In genomic region chr8:93908546-93908945, GRCm38 (mm10) we compare ENCODE assay signal across 9 mouse cellular contexts.
DNase-seq lines count a peak whose midpoint lies in the region; ATAC-seq and TF ChIP-seq lines count a peak whose summit lies in the region.
"Had no signal": no experiment of that assay in that cellular context is flagged by ENCODE, and none has a peak within 500 bp of the region (broad histone marks: within the 10 kb centered on the region; RNA-seq: fewer than 3 reads in every experiment).

No protein-coding gene starts in this region.

- WGBS in heart, adult 2 months: 13% methylated on average over 1 of the region's 1 CpGs
- 3% methylated on average over 1 of the region's 1 CpGs for WGBS in cerebellum, adult 2 months
- WGBS in heart, embryonic 13.5 days: 5% methylated on average over 1 of the region's 1 CpGs
- 28% methylated on average over 1 of the region's 1 CpGs for WGBS in midbrain, embryonic 11.5 days

- H3K27ac ChIP-seq in heart, adult 2 months: peak overlapping the region; percentile 61
- peak overlapping the region; percentile 93 for H3K27ac ChIP-seq in cerebellum, adult 2 months (ENCODE audit: insufficient read depth, low read length)
- peak overlapping the region; percentile 94 for H3K27ac ChIP-seq in heart, embryonic 13.5 days (replicated peaks)
- no peak overlapping the region; the same call in 1 of the 2 replicates for H3K27ac ChIP-seq in midbrain, embryonic 11.5 days (ENCODE audit: low read depth, low read length)

- no peaks in the 10 kb centered on the region for H3K79me2 ChIP-seq in heart, adult 2 months (replicated peaks; ENCODE audit: control insufficient read depth, insufficient read depth, low read length)

- no peak for TF ChIP-seq CTCF in heart, adult 2 months (IDR thresholded peaks at IDR 0.05)
- TF ChIP-seq CTCF in cerebellum, adult 2 months (IDR thresholded peaks at IDR 0.05; ENCODE audit: borderline replicate concordance, insufficient read depth, low read depth, low read length): no peak

- H3K27me3 ChIP-seq in heart, adult 2 months (ENCODE audit: control insufficient read depth, insufficient read depth, low read length): no peaks in the 10 kb centered on the region
- no peaks in the 10 kb centered on the region for H3K27me3 ChIP-seq in cerebellum, adult 2 months (ENCODE audit: control insufficient read depth, insufficient read depth, low read length)
- H3K27me3 ChIP-seq in heart, embryonic 13.5 days (replicated peaks): no peaks in the 10 kb centered on the region
- H3K27me3 ChIP-seq in midbrain, embryonic 11.5 days (ENCODE audit: control insufficient read depth, insufficient read depth, low read length): no peaks in the 10 kb centered on the region

- no peak for TF ChIP-seq POLR2A in heart, adult 2 months (IDR thresholded peaks at IDR 0.05; ENCODE audit: insufficient read depth, low read depth, low read length)
- no peak for TF ChIP-seq POLR2A in cerebellum, adult 2 months (IDR thresholded peaks at IDR 0.05; ENCODE audit: borderline replicate concordance, insufficient read depth, low read length)

- peaks cover 11% of the 10 kb centered on the region for H3K4me1 ChIP-seq in heart, adult 2 months (ENCODE audit: control insufficient read depth, insufficient read depth, low read length)
- H3K4me1 ChIP-seq in cerebellum, adult 2 months (ENCODE audit: control insufficient read depth, insufficient read depth, low read length): peaks cover 68% of the 10 kb centered on the region
- H3K4me1 ChIP-seq in heart, embryonic 13.5 days: peaks cover 72% of the 10 kb centered on the region
- peaks cover 12% of the 10 kb centered on the region for H3K4me1 ChIP-seq in midbrain, embryonic 11.5 days (ENCODE audit: control insufficient read depth, insufficient read depth, low read length)

- peak overlapping the region; percentile 44 for H3K4me2 ChIP-seq in heart, embryonic 13.5 days
- H3K4me2 ChIP-seq in midbrain, embryonic 11.5 days: no peak overlapping the region

- H3K9ac ChIP-seq in heart, adult 2 months (ENCODE audit: low read depth, low read length): no peak overlapping the region
- H3K9ac ChIP-seq in heart, embryonic 13.5 days: peak overlapping the region; percentile 58
- H3K9ac ChIP-seq in midbrain, embryonic 11.5 days (ENCODE audit: low read length): peak overlapping the region; percentile 33; the same call in 1 of the 2 replicates

- peak; percentile 17; the same call in 1 of the 2 replicates for ATAC-seq in heart, embryonic 13.5 days (ENCODE audit: extremely low read depth, insufficient number of reproducible peaks, low FRiP score, low TSS enrichment)
- ATAC-seq in midbrain, embryonic 11.5 days (ENCODE audit: low FRiP score): no peak

- H3K36me3 ChIP-seq in heart, adult 2 months (ENCODE audit: control insufficient read depth, insufficient read depth, low read length): no peaks in the 10 kb centered on the region
- no peaks in the 10 kb centered on the region for H3K36me3 ChIP-seq in heart, embryonic 13.5 days
- no peaks in the 10 kb centered on the region for H3K36me3 ChIP-seq in midbrain, embryonic 11.5 days (ENCODE audit: control insufficient read depth, insufficient read depth, low read length)

- intact Hi-C loops in heart, adult 2 months (cut with DNase I): no loop called here
- intact Hi-C loops in heart, postnatal 25 days (cut with DNase I): no loop called here

- H3K9me3 ChIP-seq in heart, embryonic 13.5 days: no peaks in the 10 kb centered on the region
- no peaks in the 10 kb centered on the region for H3K9me3 ChIP-seq in midbrain, embryonic 11.5 days (ENCODE audit: control insufficient read depth, low read length)

- peak in 1 of 2 experiments; percentile 40 for DNase-seq in heart, adult 2 months
- DNase-seq in heart, postnatal 25 days (ENCODE audit: low spot score): no peak
- DNase-seq in cerebellum, adult 2 months: peak; percentile 76 to 87
- no peak for DNase-seq in midbrain, embryonic 11.5 days (ENCODE audit: low spot score, missing footprints)
- DNase-seq in ovary, postnatal 14 days (ENCODE audit: low spot score): no peak
- DNase-seq in thymus, postnatal 4 days: no peak
- DNase-seq in spleen, postnatal 10 days (ENCODE audit: low spot score in 2 of 2): no peak
- DNase-seq: lung, postnatal 14 days had no signal

- H3K4me3 ChIP-seq in heart, adult 2 months: no peak overlapping the region
- H3K4me3 ChIP-seq in cerebellum, adult 2 months (replicated peaks; ENCODE audit: insufficient read depth, low read depth, low read length): no peak overlapping the region
- H3K4me3 ChIP-seq in heart, embryonic 13.5 days: no peak overlapping the region
- H3K4me3 ChIP-seq in midbrain, embryonic 11.5 days (ENCODE audit: low read depth, low read length): no peak overlapping the region

- no peak for TF ChIP-seq EP300 in heart, adult 2 months (IDR thresholded peaks at IDR 0.05; ENCODE audit: insufficient read depth, low read depth, low read length)

Comparison
In these comparisons a context has a peak if more than half of its experiments do, and no peak if none do; other contexts are left out.
1. DNase-seq: peak in cerebellum, adult 2 months (2 of 2); none in heart, postnatal 25 days (single experiment), midbrain, embryonic 11.5 days (single experiment), ovary, postnatal 14 days (single experiment), thymus, postnatal 4 days (single experiment) and spleen, postnatal 10 days (0 of 2).